8 mouse cellular contexts compared by ENCODE assay signal in genomic region chrX:151345333-151346125, GRCm38 (mm10). TPM values are rescaled to one million over a fixed set of nuclear protein-coding genes. Genes with fewer than 3 reads are reported as not detected.
DNase-seq lines count a peak whose midpoint lies in the region; ATAC-seq and TF ChIP-seq lines count a peak whose summit lies in the region.

No protein-coding gene starts in this region.

- peaks cover 29% of the 10 kb centered on the region for H3K27me3 ChIP-seq in kidney, embryonic 15.5 days
- H3K27me3 ChIP-seq in G1E (ENCODE audit: insufficient read depth, low read length) = no peaks in the 10 kb centered on the region
- no peaks in the 10 kb centered on the region for H3K27me3 ChIP-seq in lung, postnatal 0 days (replicated peaks; ENCODE audit: insufficient read depth, low read length)

- H3K4me1 ChIP-seq in kidney, embryonic 15.5 days = 0 out of 2 replicates have a peak, but pooled peaks cover 10% of the 10 kb centered on the region
- peaks cover 7% of the 10 kb centered on the region; the same call in 1 of the 2 replicates for H3K4me1 ChIP-seq in G1E (ENCODE audit: insufficient read depth, low read depth, low read length)
- no peaks in the 10 kb centered on the region for H3K4me1 ChIP-seq in cortical plate, adult 2 months (ENCODE audit: control insufficient read depth, insufficient read depth, low read length)
- H3K4me1 ChIP-seq in lung, postnatal 0 days (ENCODE audit: insufficient read depth, low read depth, low read length) = no peaks in the 10 kb centered on the region

- no peak overlapping the region for H3K27ac ChIP-seq in kidney, embryonic 15.5 days
- H3K27ac ChIP-seq in cortical plate, adult 2 months (ENCODE audit: insufficient read depth, low read length) = no peak overlapping the region
- no peak overlapping the region for H3K27ac ChIP-seq in lung, postnatal 0 days (ENCODE audit: low read length)

- 39% methylated on average over 11 of the region's 11 CpGs for WGBS in kidney, embryonic 15.5 days
- 25% methylated on average over 11 of the region's 11 CpGs for WGBS in lung, postnatal 0 days

- no peak overlapping the region for H3K9ac ChIP-seq in kidney, embryonic 15.5 days
- H3K9ac ChIP-seq in lung, postnatal 0 days (replicated peaks; ENCODE audit: low read depth) = no peak overlapping the region

- peak overlapping the region; percentile 71 for H3K4me3 ChIP-seq in kidney, embryonic 15.5 days (replicated peaks)
- H3K4me3 ChIP-seq in G1E (ENCODE audit: low read depth, low read length) = peak overlapping the region; percentile 82
- peak overlapping the region; percentile 76 for H3K4me3 ChIP-seq in cortical plate, adult 2 months (ENCODE audit: insufficient read depth, low read length)
- peak overlapping the region; percentile 60; the same call in 1 of the 2 replicates for H3K4me3 ChIP-seq in lung, postnatal 0 days (ENCODE audit: low read depth, low read length)

- no peaks in the 10 kb centered on the region for H3K9me3 ChIP-seq in kidney, embryonic 15.5 days (replicated peaks)
- no peaks in the 10 kb centered on the region for H3K9me3 ChIP-seq in G1E (replicated peaks)
- no peaks in the 10 kb centered on the region for H3K9me3 ChIP-seq in lung, postnatal 0 days (ENCODE audit: low read length)

- H3K36me3 ChIP-seq in kidney, embryonic 15.5 days = no peaks in the 10 kb centered on the region
- H3K36me3 ChIP-seq in G1E (replicated peaks) = peaks cover 20% of the 10 kb centered on the region
- no peaks in the 10 kb centered on the region for H3K36me3 ChIP-seq in lung, postnatal 0 days (ENCODE audit: insufficient read depth, low read length)

- DNase-seq in kidney, adult 8-10 months = no peak
- DNase-seq in G1E (ENCODE audit: low spot score) = no peak
- DNase-seq in heart, postnatal 4 days = peak; percentile 10
- DNase-seq in lung, postnatal 0 days (ENCODE audit: low spot score) = no peak
- DNase-seq in natural killer cell, adult 2 months (ENCODE audit: low spot score in 2 of 2) = no peak

- TF ChIP-seq POLR2A in cortical plate, adult 2 months (IDR thresholded peaks at IDR 0.05; ENCODE audit: extremely low read depth, insufficient read depth, low read length) = no peak

- TF ChIP-seq EP300 in lung, postnatal 0 days (IDR thresholded peaks at IDR 0.05) = no peak

- TF ChIP-seq CTCF in G1E (IDR thresholded peaks at IDR 0.05; ENCODE audit: low read depth, low read length) = no peak
- no peak for TF ChIP-seq CTCF in cortical plate, adult 2 months (IDR thresholded peaks at IDR 0.05; ENCODE audit: extremely low read depth, insufficient read depth, low read length)
- TF ChIP-seq CTCF in lung, postnatal 0 days (IDR thresholded peaks at IDR 0.05) = no peak

- peak overlapping the region; percentile 71 for H3K4me2 ChIP-seq in kidney, embryonic 15.5 days
- peak overlapping the region; percentile 74 for H3K4me2 ChIP-seq in lung, postnatal 0 days (replicated peaks; ENCODE audit: low read depth, low read length)

- no peak for ATAC-seq in kidney, embryonic 15.5 days (replicated peaks; ENCODE audit: low FRiP score)
- ATAC-seq in G1E (ENCODE audit: extremely low read depth, insufficient number of reproducible peaks, low FRiP score, poor library complexity, severe bottlenecking) = no peak
- no peak for ATAC-seq in lung, postnatal 0 days
- no peak for ATAC-seq in inflammation-experienced regulatory T-cells, adult 6 months

RNA-seq across cellular contexts. Expression of gene Fam120c, which starts 1.6 kb away (rescaled TPM):
- 3.7 and 4.1 TPM in 2 replicates for polyA plus RNA-seq in kidney, embryonic 15.5 days (2015; fragmentation: Nextera tagmentation; extraction: Ambion mirVana)
- total RNA-seq in G1E (2014; fragmentation: Nextera tagmentation) = 6.7 and 8.2 TPM in 2 replicates
- total RNA-seq in G1E (2017) = 1.9 and 2.5 TPM in 2 replicates
- polyA plus RNA-seq in G1E (2012) = 1.5 and 1.7 TPM in 2 replicates
- polyA plus RNA-seq in cortical plate, adult 2 months (2012; rRNA removed) = 13.0 and 13.1 TPM in 2 replicates
- 10 to 100 TPM; 11.0 to 11.6 TPM for total RNA-seq in heart, postnatal 4 days (2021)
- 1.1 and 1.7 TPM in 2 replicates for polyA plus RNA-seq in lung, postnatal 0 days (2015; fragmentation: Nextera tagmentation; extraction: Ambion mirVana)
- polyA plus RNA-seq in inflammation-experienced regulatory T-cells, adult 6 months (2017; shearing (Covaris generic)) = 1 to 10 TPM in 2 of 3 experiments, under 1 TPM in 1; 0.99 to 2.8 (median 1.6) TPM
